Mouse (Mus musculus) stomach, postnatal 0 days (tissue): Measurements from ENCODE around the gene Olfr1155.

Experiments used
- CTCF ChIP-seq: IDR thresholded peaks from 2 replicates; pipeline ENCODE4 v1.5.1; 2016; ENCODE audit warnings: antibody characterized with exemption, low read depth, mild to moderate bottlenecking, moderate library complexity
- EP300 ChIP-seq: optimal IDR thresholded peaks from 2 replicates; pipeline ENCODE3; 2016; ENCODE audit warnings: antibody characterized with exemption

- TF ChIP-seq CTCF (no peak), EP300 (no peak)
These were observed 8.1 kb upstream of the Olfr1155 start, which contains the start of gene Olfr1156 for GRCm38 (mm10) chr2:87953000-87953399.
